Mouse (Mus musculus) liver, adult 2 months (tissue): ENCODE measurements at regions not wholly inside any gene's neighbourhood (a gene's known extent, or its start where the extent isn't known, plus 50 kb on each side); places are given as distances from the start of the nearest gene placed in this dataset.

Experiments used
- CTCF ChIP-seq: fragments of 200-500 bp; IDR thresholded peaks from 2 replicates; pipeline ENCODE4 v1.5.1; 2011; ENCODE audit warnings: low read depth, low read length, control low read depth
- POLR2A ChIP-seq: fragments of 200-500 bp; IDR thresholded peaks from 2 replicates; pipeline ENCODE4 v1.6.1; 2011; ENCODE audit warnings: low read length, control low read depth; ENCODE audit not compliant: insufficient read depth; ENCODE audit errors: extremely low read depth

- TF ChIP-seq CTCF (no peak), POLR2A (no peak)
These were observed 161.9 kb upstream of the Smim15 start for GRCm38 (mm10) chr13:107882337-107882736.
